Mouse (Mus musculus): Measurements from ENCODE around the gene Zfp110.
A peak's percentile ranks its signal among the peaks of the same experiment; 100 is the strongest.

Gene Zfp110

DNA sequence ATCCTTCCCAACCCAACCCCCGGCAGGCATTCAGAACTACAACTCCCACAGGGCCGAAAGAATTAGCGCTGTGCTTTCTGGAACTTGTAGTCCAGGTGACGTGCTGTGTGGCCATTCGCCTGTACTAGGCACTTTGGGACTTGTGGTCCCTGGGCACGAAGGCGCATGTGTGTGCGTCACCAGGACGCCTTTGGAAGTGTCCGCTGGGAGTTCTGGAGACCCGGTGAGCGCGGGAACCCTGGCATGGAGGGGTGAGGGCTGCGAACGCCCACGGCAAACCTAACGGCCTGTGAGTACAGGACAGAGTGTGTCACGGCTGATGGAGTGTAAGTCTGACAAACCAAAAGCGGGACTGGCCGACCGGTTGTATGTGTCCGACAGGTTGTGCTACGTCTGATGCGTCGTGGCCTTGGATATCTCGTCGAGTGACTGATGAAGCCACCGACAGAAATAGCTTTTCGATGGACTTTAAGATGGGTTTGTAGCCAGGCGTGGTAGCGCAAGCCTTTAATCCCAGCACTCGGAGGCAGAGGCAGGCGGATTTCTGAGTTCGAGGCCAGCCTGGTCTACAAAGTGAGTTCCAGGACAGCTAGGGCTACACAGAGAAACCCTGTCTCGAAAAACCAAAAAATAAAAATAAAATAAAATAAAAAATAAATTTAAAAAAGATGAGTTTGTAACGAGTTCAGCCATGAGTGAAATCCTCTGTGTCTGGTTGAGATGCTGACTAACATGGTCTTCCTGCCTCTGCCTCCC, 63.3 kb downstream of the Zfp110 start, which contains the start of gene Zscan22:
TSS of gene Zscan22 (plus strand) at position 161 of the 756 bp plus-strand sequence.
- DNase-seq = peak; percentile 87
